Mouse (Mus musculus): ENCODE measurements around the gene Cntd1.
"Not testable (repeated sequence)": the region's sequence is repeated elsewhere in the genome, so short reads cannot be mapped to it uniquely, and the experiment has no call there.

The Cntd1 gene

DNA sequence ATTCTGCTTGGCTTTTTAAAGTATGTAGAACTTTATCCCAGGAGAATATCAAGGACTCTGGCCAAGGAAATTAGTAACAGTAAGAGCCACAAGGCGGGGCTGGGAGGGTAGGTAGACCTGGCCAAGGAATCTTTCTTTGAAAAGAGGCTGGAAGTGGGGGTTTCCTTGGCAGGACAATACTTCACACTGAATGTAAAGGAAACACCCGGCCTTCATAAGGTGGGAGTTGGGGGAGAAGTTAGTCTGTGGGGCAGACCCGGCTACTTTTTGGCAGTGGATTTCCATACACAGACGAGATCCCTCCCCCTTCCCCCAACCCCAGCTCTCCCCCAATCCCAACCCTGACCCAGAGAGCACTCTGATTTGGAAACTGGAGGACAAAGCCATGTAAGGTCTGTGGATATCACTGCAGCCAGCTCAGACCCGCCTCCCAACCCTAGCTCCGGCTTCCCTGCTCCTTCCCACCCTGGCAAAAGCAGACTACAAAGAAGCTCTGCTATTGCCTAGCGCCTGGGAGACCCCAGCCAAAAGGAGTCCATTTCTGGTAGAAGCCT lies 51.6 kb downstream of the Cntd1 start, which contains the start of gene Aoc3:
TSS of gene Aoc3 (plus strand) at position 235 of the 554 bp plus-strand sequence.
- DNase-seq (ENCODE audit: low read depth, low spot score): no peak

DNA sequence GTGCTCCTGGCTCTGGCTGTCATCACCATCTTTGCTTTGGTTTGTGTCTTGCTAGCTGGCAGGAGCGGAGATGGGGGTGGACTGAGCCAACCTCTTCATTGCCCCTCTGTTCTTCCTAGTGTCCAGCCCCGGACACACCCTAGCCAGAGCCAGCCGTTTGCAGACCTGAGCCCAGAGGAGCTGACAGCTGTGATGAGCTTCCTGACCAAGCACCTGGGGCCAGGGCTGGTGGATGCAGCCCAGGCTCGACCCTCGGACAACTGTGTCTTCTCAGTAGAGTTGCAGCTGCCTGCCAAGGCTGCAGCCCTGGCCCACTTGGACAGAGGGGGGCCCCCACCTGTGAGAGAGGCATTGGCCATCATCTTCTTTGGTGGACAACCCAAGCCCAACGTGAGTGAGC lies 52.1 kb downstream of the Cntd1 start:
- DNase-seq (ENCODE audit: low read depth, low spot score): not testable (repeated sequence)

DNA sequence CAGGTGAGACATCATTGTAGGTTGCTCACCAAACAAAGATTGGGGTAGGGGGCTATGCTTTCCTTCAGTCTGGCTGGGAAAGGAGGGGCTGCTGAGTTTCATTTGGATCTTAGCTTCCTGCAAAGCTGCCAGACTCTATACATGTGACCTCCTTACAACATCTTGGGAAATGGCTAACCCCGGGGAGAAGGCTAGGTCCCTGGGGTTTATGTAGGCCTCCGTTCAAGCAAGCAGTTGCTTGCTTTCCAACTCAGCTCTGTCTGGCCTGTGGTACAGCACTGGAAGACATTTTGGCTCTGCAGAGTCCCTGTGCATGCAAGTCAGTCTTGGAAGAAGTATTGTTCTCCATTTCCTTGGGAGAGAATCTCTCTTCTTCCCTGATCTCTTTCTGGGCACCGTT lies 53.7 kb downstream of the Cntd1 start:
- no peak for DNase-seq (ENCODE audit: low read depth, low spot score)

DNA sequence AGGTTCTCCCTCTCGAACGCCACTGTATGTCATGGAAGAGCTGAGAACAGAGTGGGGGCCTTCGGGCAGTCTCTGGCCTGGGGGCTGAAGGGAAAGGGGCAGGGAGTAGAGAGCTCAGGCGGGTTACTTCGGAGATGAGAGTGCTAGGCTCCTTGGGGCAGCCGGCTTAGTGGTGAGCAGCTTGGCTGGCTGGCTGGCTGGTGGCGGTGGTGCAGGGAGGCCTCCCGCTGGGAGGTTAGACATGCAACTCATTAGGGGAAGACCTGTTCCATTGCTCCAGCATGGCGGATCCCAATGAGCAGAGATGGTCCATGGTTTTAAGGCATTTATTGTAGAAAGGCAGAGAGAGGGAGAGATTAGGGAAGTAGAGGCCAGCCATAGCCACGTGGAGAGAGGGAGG lies 55.2 kb downstream of the Cntd1 start:
- DNase-seq (ENCODE audit: low read depth, low spot score): peak; percentile 57

DNA sequence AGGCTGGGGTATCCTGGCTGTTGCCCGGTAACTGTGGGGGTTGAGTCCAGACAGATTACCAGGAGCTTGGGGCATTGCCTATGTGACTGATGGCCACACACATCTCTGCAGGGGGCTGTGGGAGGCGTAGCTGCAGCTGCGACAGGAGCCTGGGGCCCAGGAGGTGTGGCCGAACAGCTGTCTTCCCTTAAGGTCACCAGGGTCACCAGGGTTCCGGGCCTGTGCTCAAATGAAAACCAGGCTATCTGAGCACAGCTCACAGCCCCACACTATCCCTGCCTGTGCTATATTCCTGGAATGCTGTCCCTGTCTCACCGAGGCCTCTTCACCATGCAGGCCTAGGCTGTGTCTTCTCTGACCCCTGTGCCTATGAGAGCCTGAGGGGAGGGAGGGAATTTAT lies 55.7 kb downstream of the Cntd1 start:
- DNase-seq (ENCODE audit: low read depth, low spot score): peak; percentile 60

DNA sequence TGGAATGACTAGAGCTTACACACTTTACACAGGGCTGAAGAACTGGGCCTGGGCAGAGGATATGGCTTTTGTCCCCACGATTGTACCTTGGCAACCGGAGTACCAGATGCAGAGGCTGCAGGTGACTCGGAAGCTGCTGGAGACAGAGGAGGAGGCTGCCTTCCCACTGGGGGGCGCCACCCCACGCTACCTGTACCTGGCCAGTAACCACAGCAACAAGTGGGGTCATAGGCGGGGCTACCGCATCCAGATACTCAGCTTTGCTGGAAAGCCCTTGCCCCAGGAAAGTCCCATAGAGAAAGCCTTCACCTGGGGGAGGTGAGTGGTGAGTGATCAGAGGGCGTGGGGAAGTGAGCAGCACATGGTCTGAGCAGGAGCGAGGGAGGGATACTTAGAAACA lies 56.9 kb downstream of the Cntd1 start:
- DNase-seq (ENCODE audit: low read depth, low spot score): peak; percentile 45

DNA sequence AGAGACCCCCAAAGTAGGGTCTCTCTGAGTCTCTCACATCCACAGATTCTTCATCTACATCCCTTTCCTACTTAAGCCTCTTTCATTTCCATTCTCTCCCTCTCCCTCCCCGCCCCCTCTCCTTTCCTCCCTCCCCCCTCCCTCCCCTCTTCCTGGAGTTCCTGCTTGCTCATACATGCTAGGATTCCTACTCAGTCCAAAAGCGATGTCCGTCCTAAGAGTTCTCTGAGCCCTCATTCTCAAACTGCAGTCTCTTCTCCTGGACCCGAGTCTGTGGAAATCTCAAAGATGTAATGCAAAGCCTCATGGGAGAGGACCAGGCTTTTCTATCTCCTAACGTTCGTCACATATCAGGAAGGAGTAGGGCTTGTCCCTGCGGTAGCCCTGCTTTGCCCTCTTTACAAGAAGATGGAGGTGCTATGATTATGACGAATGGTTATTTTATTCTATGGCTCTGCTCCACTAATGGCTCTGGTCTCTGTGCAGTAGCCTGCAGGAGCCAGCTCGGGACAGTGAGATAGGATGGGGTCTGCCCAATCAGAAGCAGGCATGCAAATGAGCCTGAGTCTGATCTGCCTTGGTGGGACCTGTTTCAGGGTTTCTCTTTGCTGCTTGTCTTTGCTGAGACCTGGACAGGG lies 59.4 kb downstream of the Cntd1 start:
- peak; percentile 58 for DNase-seq (ENCODE audit: low read depth, low spot score)

Measured in R1 (cell line).